In the genomic region with DNA sequence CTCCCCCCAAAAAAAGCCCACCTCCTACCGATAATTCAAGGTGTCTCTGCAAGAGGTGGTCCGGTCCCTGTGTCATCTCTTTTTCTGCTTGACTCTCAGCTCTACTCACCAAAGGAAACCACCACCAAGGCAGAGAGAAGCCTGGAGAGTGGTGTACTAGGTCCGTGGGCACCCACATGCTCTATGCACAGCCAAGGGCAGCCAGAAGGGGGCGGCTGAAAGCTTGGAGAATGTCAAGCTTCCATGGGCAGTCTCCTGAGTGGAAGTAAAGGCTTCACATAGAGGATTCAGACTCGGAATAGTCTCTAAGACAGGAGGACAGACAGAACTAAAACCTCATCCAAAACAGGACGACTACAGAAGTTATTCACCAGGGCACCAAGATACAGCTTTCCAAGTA, we compare ENCODE assay signal across 9 mouse cellular contexts. TPM values are rescaled to one million over a fixed set of nuclear protein-coding genes. Genes with fewer than 3 reads are reported as not detected.
A peak's percentile ranks its signal among the peaks of the same experiment; 100 is the strongest.
DNase-seq lines count a peak whose midpoint lies in the region; ATAC-seq and TF ChIP-seq lines count a peak whose summit lies in the region.
"Had no signal": no experiment of that assay in that cellular context is flagged by ENCODE, and none has a peak within 500 bp of the region (broad histone marks: within the 10 kb centered on the region; RNA-seq: fewer than 3 reads in every experiment).

No protein-coding gene starts in this region.

- 75% methylated on average over 6 of the region's 6 CpGs for WGBS in spleen, adult 2 months
- 48% methylated on average over 6 of the region's 6 CpGs for whole genome bisulfite sequencing in intestine, embryonic 16.5 days

- H3K4me2 ChIP-seq in intestine, embryonic 16.5 days (ENCODE audit: low read depth, low read length): no peak overlapping the region
- H3K4me2 ChIP-seq: stomach, embryonic 15.5 days had no signal

- peaks cover 3% of the 10 kb centered on the region; the same call in 1 of the 2 replicates for H3K36me3 ChIP-seq in spleen, adult 2 months (ENCODE audit: control insufficient read depth, insufficient read depth, low read length)
- no peaks in the 10 kb centered on the region for H3K36me3 ChIP-seq in intestine, embryonic 16.5 days (ENCODE audit: control insufficient read depth, insufficient read depth, low read length)

- peak; percentile 39 for DNase-seq in gastrocnemius, postnatal 10 days
- no peak for DNase-seq in gastrocnemius, postnatal 25 days
- DNase-seq in spleen, adult 2 months (ENCODE audit: low read depth in 1 of 2, low spot score in 2 of 2): no peak
- DNase-seq in spleen, adult 12 weeks (ENCODE audit: low spot score): no peak
- peak; percentile 9 for DNase-seq in embryo, embryonic 9.5 days (ENCODE audit: extremely low spot score)
- peak; percentile 50 for DNase-seq in retina, embryonic 14.5 days (ENCODE audit: low spot score)
- no peak for DNase-seq in urinary bladder, postnatal 36 days (ENCODE audit: low spot score in 2 of 2)

- no peaks in the 10 kb centered on the region for H3K9me3 ChIP-seq in intestine, embryonic 16.5 days (ENCODE audit: control insufficient read depth, low read length)
- H3K9me3 ChIP-seq: stomach, embryonic 15.5 days had no signal

- TF ChIP-seq CTCF in spleen, adult 2 months (IDR thresholded peaks at IDR 0.05; ENCODE audit: extremely low read depth, insufficient read depth, insufficient read length, insufficient replicate concordance): 0 out of 2 replicates have a peak, but pooled peaks have one; percentile 27

- H3K4me3 ChIP-seq in spleen, adult 2 months (ENCODE audit: extremely low read depth, insufficient read depth, insufficient read length): no peak overlapping the region
- no peak overlapping the region for H3K4me3 ChIP-seq in intestine, embryonic 16.5 days (ENCODE audit: low read length)
- H3K4me3 ChIP-seq: stomach, embryonic 15.5 days had no signal

- H3K27ac ChIP-seq in spleen, adult 2 months (ENCODE audit: insufficient read depth, low read length): no peak overlapping the region
- H3K27ac ChIP-seq in intestine, embryonic 16.5 days (ENCODE audit: low read length): no peak overlapping the region
- H3K27ac ChIP-seq: stomach, embryonic 15.5 days had no signal

- no peak for TF ChIP-seq POLR2A in spleen, adult 2 months (IDR thresholded peaks at IDR 0.05; ENCODE audit: low read depth, low read length)

- no peaks in the 10 kb centered on the region for H3K27me3 ChIP-seq in spleen, adult 2 months (ENCODE audit: control insufficient read depth, insufficient read depth, low read length)
- no peaks in the 10 kb centered on the region for H3K27me3 ChIP-seq in intestine, embryonic 16.5 days (replicated peaks; ENCODE audit: control insufficient read depth, insufficient read depth, low read length)
- H3K27me3 ChIP-seq: stomach, embryonic 15.5 days had no signal

- H3K4me1 ChIP-seq in spleen, adult 2 months (ENCODE audit: control insufficient read depth, insufficient read depth, insufficient read length): peaks cover 5% of the 10 kb centered on the region; the same call in 1 of the 2 replicates
- H3K4me1 ChIP-seq in intestine, embryonic 16.5 days (ENCODE audit: control insufficient read depth, insufficient read depth, low read length): peaks cover 3% of the 10 kb centered on the region; the same call in 1 of the 2 replicates
- H3K4me1 ChIP-seq: stomach, embryonic 15.5 days had no signal

- no peak for ATAC-seq in intestine, embryonic 16.5 days

- no peak overlapping the region for H3K9ac ChIP-seq in intestine, embryonic 16.5 days (ENCODE audit: low read depth, low read length)
- H3K9ac ChIP-seq: stomach, embryonic 15.5 days had no signal

RNA-seq across cellular contexts. Expression of a gene that starts 10.2 kb away (rescaled TPM):
- total RNA-seq in gastrocnemius, postnatal 10 days (2021): 10 to 100 TPM; 14.4 to 16.7 TPM
- total RNA-seq in gastrocnemius, postnatal 25 days (2021): 10 to 100 TPM in 1 of 2 experiments, 1 to 10 TPM in 1; 8.2 to 11.9 TPM
- 12.4 and 14.4 TPM in 2 replicates for polyA plus RNA-seq in spleen, adult 2 months (2012; rRNA removed)
- 77.8 and 86.8 TPM in 2 replicates for polyA plus RNA-seq in intestine, embryonic 16.5 days (2015; fragmentation: Nextera tagmentation; extraction: Ambion mirVana)

RNA-seq across cellular contexts. Expression of a gene that starts 20.9 kb away (rescaled TPM):
- total RNA-seq in gastrocnemius, postnatal 10 days (2021): 100 to 1,000 TPM; 103 to 116 TPM
- total RNA-seq in gastrocnemius, postnatal 25 days (2021): 100 to 1,000 TPM; 101 to 128 TPM
- 32.6 and 39.7 TPM in 2 replicates for polyA plus RNA-seq in spleen, adult 2 months (2012; rRNA removed)
- polyA plus RNA-seq in intestine, embryonic 16.5 days (2015; fragmentation: Nextera tagmentation; extraction: Ambion mirVana): 26.9 and 29.1 TPM in 2 replicates

RNA-seq across cellular contexts. Expression of a gene that starts 50.6 kb away (rescaled TPM):
- total RNA-seq in gastrocnemius, postnatal 10 days (2021): 10 to 100 TPM; 22.1 to 23.9 TPM
- total RNA-seq in gastrocnemius, postnatal 25 days (2021): 10 to 100 TPM; 15.3 to 17.8 TPM
- polyA plus RNA-seq in spleen, adult 2 months (2012; rRNA removed): 9.2 and 9.6 TPM in 2 replicates
- 45.1 and 49.2 TPM in 2 replicates for polyA plus RNA-seq in intestine, embryonic 16.5 days (2015; fragmentation: Nextera tagmentation; extraction: Ambion mirVana)

RNA-seq across cellular contexts. Expression of a gene that starts 59.9 kb away (rescaled TPM):
- not detected for total RNA-seq in gastrocnemius, postnatal 10 days (2021)
- not detected for total RNA-seq in gastrocnemius, postnatal 25 days (2021)
- polyA plus RNA-seq in spleen, adult 2 months (2012; rRNA removed): not detected in 2 replicates
- polyA plus RNA-seq in intestine, embryonic 16.5 days (2015; fragmentation: Nextera tagmentation; extraction: Ambion mirVana): 0.04 TPM in 1 of 2 replicates, not detected in the other

Comparison
In these comparisons a context has a peak if more than half of its experiments do, and no peak if none do; other contexts are left out.
1. DNase-seq: peak in gastrocnemius, postnatal 10 days (single experiment), embryo, embryonic 9.5 days (single experiment) and retina, embryonic 14.5 days (single experiment); none in gastrocnemius, postnatal 25 days (single experiment), spleen, adult 2 months (0 of 2), spleen, adult 12 weeks (single experiment) and urinary bladder, postnatal 36 days (0 of 2).